Mouse (Mus musculus) adrenal gland, postnatal 14 days (tissue): ENCODE results near the gene Adam33. TPM values are rescaled to one million over a fixed set of nuclear protein-coding genes. Genes with fewer than 3 reads are reported as not detected.
A peak's percentile ranks its signal among the peaks of the same experiment; 100 is the strongest.

Experiments used
- DNase-seq: peaks from one replicate; pipeline ENCODE4 v3.0.0; 2021; ENCODE audit warnings: mixed read lengths
- microRNA-seq, 2 experiments: library from miRNA; unstranded; fragments of <30 nt; microRNA quantifications; one replicate each; pipeline ENCODE4 v1.2.0; 2021
- total RNA-seq: library from RNA; stranded (reverse); gene quantifications from 2 replicates; pipeline ENCODE4 v1.2.3, GENCODE M21; 2021

The Adam33 gene
- total RNA-seq, 1 experiment from 2014 or later = 4.4 TPM

- DNase-seq = peak; percentile 62
Observed at GRCm38 (mm10) chr2:131029065-131029935, 34.3 kb downstream of the Adam33 start.

- no peak for DNase-seq
Observed at GRCm38 (mm10) chr2:131026941-131027340, 36.7 kb downstream of the Adam33 start.

GRCm38 (mm10) chr2:131025230-131025629, 38.4 kb downstream of the Adam33 start:
- DNase-seq = no peak

- DNase-seq = no peak
Observed at GRCm38 (mm10) chr2:131010566-131010965, 53.0 kb downstream of the Adam33 start.

GRCm38 (mm10) chr2:131009123-131009522, 54.5 kb downstream of the Adam33 start:
- DNase-seq = no peak

Small RNAs within 50 kb of the gene (microRNA-seq; reads per million reads assigned to microRNA genes)
- 0 reads per million in 2 experiments for gene Mir6973b

Other genes with a start within 250 kb of the Adam33 start
- 36.3 and 43.6 TPM in 2 replicates for gene 4930402H24Rik, start 157.4 kb downstream of the Adam33 start, total RNA-seq
- 29.6 and 30.7 TPM in 2 replicates for gene Atrn, start 157.3 kb downstream of the Adam33 start, total RNA-seq
- 9.2 and 12.9 TPM in 2 replicates for gene Gfra4, start 20.7 kb downstream of the Adam33 start, total RNA-seq
- gene Siglec1, start 23.0 kb upstream of the Adam33 start, total RNA-seq = 2.3 and 8.2 TPM in 2 replicates
- 23.3 and 26.1 TPM in 2 replicates for gene Hspa12b, start 63.5 kb upstream of the Adam33 start, total RNA-seq
- gene Gm11037, start 69.7 kb upstream of the Adam33 start, total RNA-seq = not detected in 2 replicates
- 69.4 and 79.8 TPM in 2 replicates for gene 1700037H04Rik, start 96.3 kb upstream of the Adam33 start, total RNA-seq
- gene Cenpb, start 116.3 kb upstream of the Adam33 start, total RNA-seq = 65.6 and 70.4 TPM in 2 replicates
- 16.1 and 17.8 TPM in 2 replicates for gene Cdc25b, start 123.1 kb upstream of the Adam33 start, total RNA-seq
- 7.0 and 7.5 TPM in 2 replicates for gene Spef1, start 123.5 kb upstream of the Adam33 start, total RNA-seq
- gene Ap5s1, start 143.3 kb upstream of the Adam33 start, total RNA-seq = 17.3 and 17.7 TPM in 2 replicates
- gene Mavs, start 170.2 kb upstream of the Adam33 start, total RNA-seq = 44.8 and 45.4 TPM in 2 replicates
- 56.5 and 58.5 TPM in 2 replicates for gene Pank2, start 198.7 kb upstream of the Adam33 start, total RNA-seq